Mouse (Mus musculus): ENCODE results near the gene Pkd1l1.
A peak's percentile ranks its signal among the peaks of the same experiment; 100 is the strongest.

The Pkd1l1 gene

DNA sequence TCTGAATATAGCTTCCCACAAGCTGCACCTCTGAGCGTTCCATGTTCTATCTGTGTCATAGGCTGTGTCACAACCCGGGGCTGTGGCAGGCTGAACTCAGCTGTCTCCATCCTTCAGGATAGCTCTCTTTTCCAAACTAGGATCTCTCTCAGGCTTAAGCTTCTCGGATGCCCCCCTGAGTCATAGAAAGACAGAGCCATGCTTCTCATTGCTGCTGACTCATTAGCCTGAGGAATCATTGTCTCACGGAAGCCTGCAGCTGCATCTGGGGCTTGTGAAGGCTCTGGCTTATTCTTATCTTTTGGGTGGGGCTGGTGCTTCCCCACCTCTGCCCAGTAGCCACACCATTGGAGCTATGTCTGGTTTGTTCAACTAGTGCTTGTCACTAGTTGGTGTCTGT is 151.7 kb downstream of the Pkd1l1 start:
- DNase-seq (ENCODE audit: low spot score): no peak

DNA sequence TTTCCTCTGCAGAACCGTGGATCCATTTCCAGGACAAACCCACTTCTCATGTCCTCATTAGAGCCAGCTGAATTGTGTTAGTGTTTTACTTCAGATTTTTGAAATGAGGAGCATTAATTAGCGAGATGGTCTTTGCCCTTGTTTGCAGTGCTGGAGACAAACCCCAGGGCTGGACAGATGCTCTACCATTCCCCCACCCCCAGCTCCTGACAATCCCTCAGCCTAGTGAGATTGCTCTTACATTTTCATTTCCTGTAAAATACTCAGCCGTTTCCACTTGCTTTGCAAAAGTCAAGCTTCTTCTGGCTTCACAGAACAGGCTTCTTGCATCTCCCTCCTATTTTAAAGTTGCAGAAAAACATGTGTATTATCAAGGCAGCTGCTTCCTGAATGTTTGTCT is 155.7 kb downstream of the Pkd1l1 start:
- DNase-seq (ENCODE audit: low spot score): no peak

GRCm38 (mm10) chr11:8814097-8814790 is 158.8 kb downstream of the Pkd1l1 start:
- DNase-seq (ENCODE audit: low spot score): no peak

DNA sequence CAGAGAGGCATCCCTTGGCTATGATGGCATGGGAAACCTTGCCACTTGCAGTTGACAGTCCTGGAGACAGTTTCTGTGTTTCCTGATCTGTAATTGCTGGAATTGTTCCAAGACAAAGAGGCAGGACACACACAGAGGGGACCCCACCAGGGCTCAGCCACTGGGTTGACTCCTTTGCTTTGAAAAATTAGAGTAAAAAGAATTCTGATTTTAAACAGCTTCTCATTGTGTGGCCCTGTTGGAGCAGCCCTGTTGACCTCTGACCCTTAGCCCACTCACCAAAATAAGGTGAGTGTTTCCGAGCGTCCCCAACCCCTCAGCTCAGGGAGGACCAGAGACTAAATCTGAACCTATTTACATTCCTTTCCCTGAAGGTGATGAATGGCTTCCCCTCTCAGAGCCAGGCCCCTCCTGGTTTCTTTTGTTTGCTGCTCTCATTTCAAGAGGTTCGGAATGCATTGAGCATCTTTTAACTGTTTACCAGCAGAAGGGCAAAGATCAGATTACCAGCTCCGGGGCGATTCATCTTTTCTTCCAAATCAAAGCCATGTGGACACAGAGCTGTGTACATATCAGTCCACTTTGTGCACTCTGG is 161.5 kb downstream of the Pkd1l1 start:
- no peak for DNase-seq (ENCODE audit: low spot score)

DNA sequence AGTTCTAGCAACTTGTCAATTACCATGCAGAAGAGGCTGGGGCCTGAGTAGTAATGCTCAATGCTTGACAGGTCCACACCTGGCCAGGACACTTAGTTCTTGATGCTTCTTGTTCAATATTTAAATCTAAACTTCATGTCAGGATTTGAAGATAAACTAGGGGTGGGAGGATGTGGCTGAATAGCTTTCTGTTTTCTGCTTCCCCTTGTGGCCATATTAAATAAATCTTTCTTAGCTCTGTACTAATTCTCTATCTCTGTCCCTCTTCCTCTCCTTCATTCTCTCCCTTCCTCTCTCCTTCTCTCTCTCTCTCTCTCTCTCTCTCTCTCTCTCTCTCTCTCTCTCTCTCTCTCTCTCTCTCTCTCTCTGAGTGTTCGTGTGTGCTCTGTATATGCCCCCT is 163.4 kb downstream of the Pkd1l1 start:
- no peak for DNase-seq (ENCODE audit: low spot score)

DNA sequence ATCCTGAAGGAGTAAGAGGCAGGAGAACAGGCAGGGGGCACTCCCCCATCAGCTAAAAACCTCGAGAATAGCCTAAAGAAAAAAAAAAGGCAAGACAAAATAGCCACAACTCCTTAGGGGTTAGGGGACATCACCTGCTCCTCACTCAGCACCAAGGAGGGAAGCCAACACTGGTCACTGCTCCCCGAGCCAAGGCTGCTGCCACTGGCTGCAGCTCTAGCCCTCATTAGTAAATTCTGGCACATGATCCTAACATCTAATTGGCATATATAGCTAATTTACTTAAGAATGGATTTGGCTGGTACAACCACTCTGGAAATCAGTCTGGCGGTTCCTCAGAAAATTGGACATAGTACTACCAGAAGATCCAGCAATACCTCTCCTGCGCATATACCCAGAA is 166.1 kb downstream of the Pkd1l1 start:
- no peak for DNase-seq (ENCODE audit: low spot score)

DNA sequence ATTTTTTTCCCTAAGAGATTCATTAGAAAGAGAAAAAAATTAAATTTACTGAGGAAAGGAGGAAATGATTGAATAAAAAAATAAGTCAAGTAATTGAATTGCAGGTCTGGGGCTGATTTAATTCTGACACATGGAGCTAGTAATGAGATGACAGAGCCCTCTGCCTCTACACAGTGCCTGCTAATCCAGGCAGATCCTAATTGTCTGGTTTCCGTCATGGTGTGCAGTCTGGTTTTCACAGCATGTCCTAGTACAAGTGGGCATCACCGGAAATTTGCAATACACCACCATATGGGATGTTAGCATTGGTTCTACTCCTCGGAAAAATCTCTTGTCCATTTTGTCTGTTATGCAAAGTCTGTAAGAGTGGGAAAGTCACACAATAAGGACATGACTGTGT is 168.9 kb downstream of the Pkd1l1 start:
- DNase-seq (ENCODE audit: low spot score): no peak

GRCm38 (mm10) chr11:8797486-8797885 is 175.6 kb downstream of the Pkd1l1 start:
- no peak for DNase-seq (ENCODE audit: low spot score)

- DNase-seq (ENCODE audit: low spot score): no peak
Observed at GRCm38 (mm10) chr11:8795031-8795430, 178.0 kb downstream of the Pkd1l1 start.

DNA sequence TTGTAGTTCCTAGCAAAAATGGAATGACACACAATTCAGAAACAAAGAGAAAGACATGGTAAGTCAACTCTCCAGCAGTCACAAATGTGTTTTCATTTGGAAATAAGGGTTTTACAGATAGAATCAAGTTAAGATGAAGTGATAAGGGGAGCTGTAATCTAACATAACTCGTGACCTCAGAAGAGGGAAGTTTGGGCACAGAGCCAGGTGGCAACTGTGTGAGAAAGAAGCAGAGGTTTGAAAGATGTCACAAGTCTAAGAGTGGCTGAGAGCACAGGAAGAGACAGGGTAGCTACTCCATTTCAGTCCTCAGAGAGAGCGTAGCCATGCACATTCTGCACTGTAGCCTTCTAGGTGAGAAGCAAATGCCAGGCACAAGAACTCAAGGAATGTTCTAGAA is 180.9 kb downstream of the Pkd1l1 start:
- no peak for DNase-seq (ENCODE audit: low spot score)

DNA sequence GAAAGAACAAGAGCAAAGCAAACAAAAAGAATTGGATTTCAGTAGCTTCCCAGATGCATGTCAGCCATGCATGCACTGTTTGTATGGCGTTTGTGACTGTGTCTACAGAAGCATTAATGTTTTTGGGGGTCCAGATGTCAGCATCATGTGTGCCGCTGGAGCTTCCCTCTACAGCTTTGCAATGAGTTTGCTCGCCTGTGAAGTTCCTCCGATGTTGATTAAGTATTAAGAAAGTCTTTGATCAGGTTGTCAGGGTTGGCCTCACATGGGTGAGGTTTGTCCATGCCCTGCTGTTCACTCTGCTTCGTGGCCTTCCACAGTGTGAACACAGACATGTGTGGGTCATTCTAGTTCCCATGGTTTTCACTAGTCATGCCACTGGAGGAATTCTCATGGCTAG is 183.9 kb downstream of the Pkd1l1 start:
- DNase-seq (ENCODE audit: low spot score): no peak

GRCm38 (mm10) chr11:8787604-8788003 is 185.5 kb downstream of the Pkd1l1 start:
- DNase-seq (ENCODE audit: low spot score): no peak

- no peak for DNase-seq (ENCODE audit: low spot score)
Observed at GRCm38 (mm10) chr11:8784413-8784812, 188.7 kb downstream of the Pkd1l1 start.

DNA sequence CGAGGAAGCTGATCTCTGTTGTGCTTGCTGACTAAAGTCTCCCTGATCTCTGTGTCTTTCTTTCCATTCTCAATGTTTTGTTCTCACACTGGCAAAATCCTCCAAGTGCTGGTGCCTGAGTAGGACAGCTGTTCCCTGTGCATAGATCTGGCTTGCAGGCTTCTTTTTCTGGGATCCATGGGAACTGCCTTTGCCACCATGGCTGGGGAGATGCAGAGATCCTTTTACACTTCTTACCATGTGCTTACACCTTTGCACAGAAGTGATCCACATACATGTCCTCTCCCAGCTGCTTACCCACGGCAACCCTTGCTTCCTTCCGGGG is 191.0 kb downstream of the Pkd1l1 start:
- no peak for DNase-seq (ENCODE audit: low spot score)

GRCm38 (mm10) chr11:8781308-8782140 is 191.5 kb downstream of the Pkd1l1 start:
- DNase-seq (ENCODE audit: low spot score): peak; percentile 26

DNA sequence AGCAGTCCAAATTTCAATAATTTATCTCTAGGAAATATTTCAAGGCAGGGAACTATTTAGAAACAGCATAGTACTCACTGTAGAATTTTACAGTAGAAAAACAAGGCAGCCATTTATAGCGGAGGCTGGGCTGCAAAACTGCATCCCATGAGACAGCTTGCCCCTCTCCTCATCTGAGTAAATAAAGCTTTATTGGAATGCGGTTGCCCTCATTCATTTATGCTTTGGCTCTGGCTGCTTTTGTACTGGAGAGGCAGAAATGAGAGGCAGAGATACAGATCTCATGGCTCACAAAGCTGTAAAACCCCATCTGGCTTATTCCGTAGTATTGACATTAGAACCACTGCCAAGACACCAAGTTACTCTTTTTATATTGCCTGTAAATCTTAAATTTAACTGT is 193.6 kb downstream of the Pkd1l1 start:
- no peak for DNase-seq (ENCODE audit: low spot score)

Measured in ovary, adult 18-20 months (tissue).